Mouse (Mus musculus) small intestine, adult 2 months (tissue): ENCODE results near the gene BC005561. TPM values are rescaled to one million over a fixed set of nuclear protein-coding genes. Genes with fewer than 3 reads are reported as not detected.
"Not testable (repeated sequence)": the region's sequence is repeated elsewhere in the genome, so short reads cannot be mapped to it uniquely, and the experiment has no call there.

Source experiments
- H3K27ac ChIP-seq: fragments of 200-500 bp; 2 replicates; pipeline ENCODE4 v1.5.1; 2012; ENCODE audit warnings: low read depth, low read length, control low read depth, inconsistent platforms; ENCODE audit not compliant: insufficient read depth
- H3K27me3 ChIP-seq: fragments of 200-500 bp; 2 replicates; pipeline ENCODE4 v1.6.1; 2012; ENCODE audit warnings: mild to moderate bottlenecking, moderate library complexity, low read length, inconsistent platforms; ENCODE audit not compliant: control insufficient read depth, insufficient read depth
- H3K36me3 ChIP-seq: fragments of 200-500 bp; 2 replicates; pipeline ENCODE4 v1.6.1; 2012; ENCODE audit warnings: mild to moderate bottlenecking, low read length, control low read depth, inconsistent platforms; ENCODE audit not compliant: control insufficient read depth, insufficient read depth
- H3K4me1 ChIP-seq: fragments of 200-500 bp; 2 replicates; pipeline ENCODE4 v1.6.1; 2012; ENCODE audit warnings: low read length, inconsistent platforms, mixed read lengths; ENCODE audit not compliant: control insufficient read depth, insufficient read depth, insufficient read length
- H3K4me3 ChIP-seq: fragments of 200-500 bp; 2 replicates; pipeline ENCODE4 v1.5.1; 2012; ENCODE audit warnings: low read depth, mild to moderate bottlenecking, control low read depth, inconsistent platforms, low read length, moderate library complexity
- CTCF ChIP-seq: fragments of 200-500 bp; IDR thresholded peaks from 2 replicates; pipeline ENCODE4 v1.5.1; 2012; ENCODE audit warnings: low read depth, mild to moderate bottlenecking, control low read depth, inconsistent platforms, low read length, moderate library complexity, mixed read lengths; ENCODE audit not compliant: insufficient replicate concordance, insufficient read length; ENCODE audit errors: extremely low read depth
- POLR2A ChIP-seq: fragments of 200-500 bp; IDR thresholded peaks from 2 replicates; pipeline ENCODE4 v1.6.1; 2012; ENCODE audit warnings: low read depth, mild to moderate bottlenecking, control low read depth, inconsistent platforms, low read length, moderate library complexity
- WGBS: fragments of 180-500 bp; shearing (Covaris S2); methylation state at CpG from one replicate; pipeline ENCODE4 v1.1.7; 2018; 5-methylcytosine and 5-hydroxymethylcytosine counted together
- polyA plus RNA-seq: library from polyadenylated mRNA; depleted of rRNA; stranded (reverse); fragments of >200 nt; gene quantifications from 2 replicates; pipeline ENCODE4 v1.2.3, GENCODE M21; 2012; rRNA removed

BC005561 gene
- polyA plus RNA-seq, 1 experiment, result 0.85 TPM

GRCm38 (mm10) chr5:104504883-104505282 is 3.3 kb upstream of the BC005561 start:
- Histone ChIP-seq H3K27ac (no peak overlapping the region), H3K36me3 (peaks cover 14% of the 10 kb centered on the region), H3K4me3 (no peak overlapping the region), H3K27me3 (no peaks in the 10 kb centered on the region), H3K4me1 (no peaks in the 10 kb centered on the region)
- 92% methylated on average over 2 of the region's 2 CpGs for WGBS
- TF ChIP-seq CTCF, result no peak
- TF ChIP-seq POLR2A, result no peak

GRCm38 (mm10) chr5:104507829-104508194 is 340 bp upstream of the BC005561 start:
- peak overlapping the region; percentile 73 for H3K4me3 ChIP-seq
- H3K4me1 ChIP-seq, result no peaks in the 10 kb centered on the region
- no peak overlapping the region for H3K27ac ChIP-seq
- 2% methylated on average over 2 of the region's 2 CpGs for WGBS
- H3K36me3 ChIP-seq, result 0 out of 2 replicates have a peak, but pooled peaks cover 9% of the 10 kb centered on the region
- H3K27me3 ChIP-seq, result no peaks in the 10 kb centered on the region
- no peak for TF ChIP-seq CTCF
- TF ChIP-seq POLR2A, result no peak

DNA sequence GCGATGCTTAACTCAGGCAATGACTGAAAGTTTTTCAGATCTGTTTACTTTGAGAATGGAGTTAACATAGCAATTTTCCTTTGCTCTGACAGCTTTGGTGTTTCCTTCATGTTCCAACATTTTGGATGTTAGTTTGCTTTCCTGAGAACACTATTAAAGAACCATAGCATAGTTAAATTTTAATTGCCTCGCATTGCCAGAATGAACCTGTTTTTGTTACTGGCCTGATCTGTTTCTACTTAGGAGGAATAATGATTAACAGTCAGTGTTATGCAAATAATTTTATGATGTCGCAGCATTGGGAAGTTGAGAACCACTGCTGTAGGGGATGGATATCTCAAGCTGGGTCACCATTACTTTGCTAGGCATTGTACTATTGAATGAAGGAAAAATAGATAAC is 3.1 kb downstream of the BC005561 start:
- Histone ChIP-seq H3K27ac (no peak overlapping the region), H3K4me1 (no peaks in the 10 kb centered on the region), H3K4me3 (no peak overlapping the region), H3K36me3 (0 out of 2 replicates have a peak, but pooled peaks cover 2% of the 10 kb centered on the region), H3K27me3 (no peaks in the 10 kb centered on the region)
- 88% methylated on average over 3 of the region's 3 CpGs for WGBS
- no peak for TF ChIP-seq POLR2A
- TF ChIP-seq CTCF, result no peak

GRCm38 (mm10) chr5:104538612-104539011 is 30.5 kb downstream of the BC005561 start:
- Histone ChIP-seq H3K4me3 (no peak overlapping the region), H3K36me3 (peaks cover 25% of the 10 kb centered on the region), H3K4me1 (no peaks in the 10 kb centered on the region), H3K27ac (no peak overlapping the region), H3K27me3 (no peaks in the 10 kb centered on the region)
- no peak for TF ChIP-seq POLR2A
- no peak for TF ChIP-seq CTCF
- WGBS, result 94% methylated on average over 1 of the region's 1 CpGs

DNA sequence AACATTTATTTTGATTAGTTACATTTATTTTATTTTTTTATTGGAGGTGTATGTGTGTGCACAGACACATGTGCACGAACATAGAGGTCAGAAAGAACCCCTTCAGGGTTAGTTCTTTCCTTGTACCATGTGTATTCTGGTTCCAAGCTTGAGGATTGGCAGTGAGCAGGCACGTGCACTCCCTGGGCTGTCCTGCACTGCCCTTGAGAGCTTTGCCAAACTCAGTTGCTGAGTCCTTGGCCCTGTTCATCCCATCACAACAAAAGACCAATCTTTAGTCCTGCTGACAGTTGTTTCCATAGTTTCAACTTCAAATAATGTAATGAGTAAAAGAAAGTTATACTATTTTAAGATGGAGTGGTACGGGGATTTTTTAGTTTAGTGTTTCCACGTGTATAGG is 31.2 kb downstream of the BC005561 start:
- Histone ChIP-seq H3K4me1 (no peaks in the 10 kb centered on the region), H3K27me3 (no peaks in the 10 kb centered on the region), H3K27ac (no peak overlapping the region), H3K4me3 (no peak overlapping the region), H3K36me3 (peaks cover 25% of the 10 kb centered on the region)
- TF ChIP-seq CTCF, result no peak
- no peak for TF ChIP-seq POLR2A
- 88% methylated on average over 4 of the region's 4 CpGs for WGBS

DNA sequence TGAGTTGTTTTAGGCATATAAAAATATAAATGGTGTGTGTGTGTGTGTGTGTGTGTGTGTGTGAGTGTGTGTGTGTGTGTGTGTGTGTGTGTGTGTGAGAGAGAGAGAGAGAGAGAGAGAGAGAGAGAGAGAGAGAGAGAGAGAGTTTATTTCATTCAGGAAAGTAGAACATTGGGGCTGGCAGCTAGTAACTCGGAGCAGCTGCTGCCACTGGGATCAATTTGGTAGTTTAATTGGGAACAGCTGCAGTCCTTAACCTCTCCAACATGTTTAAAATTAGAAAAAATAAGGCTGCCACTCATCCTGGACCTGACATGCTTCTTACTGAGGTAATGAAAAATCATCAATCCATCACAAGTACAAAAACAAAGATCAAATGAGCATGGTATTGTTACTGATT is 59.9 kb downstream of the BC005561 start:
- not testable (repeated sequence) for H3K27ac ChIP-seq, H3K27me3 ChIP-seq, H3K4me1 ChIP-seq, H3K36me3 ChIP-seq, H3K4me3 ChIP-seq
- WGBS, result 52% methylated on average over 1 of the region's 1 CpGs

DNA sequence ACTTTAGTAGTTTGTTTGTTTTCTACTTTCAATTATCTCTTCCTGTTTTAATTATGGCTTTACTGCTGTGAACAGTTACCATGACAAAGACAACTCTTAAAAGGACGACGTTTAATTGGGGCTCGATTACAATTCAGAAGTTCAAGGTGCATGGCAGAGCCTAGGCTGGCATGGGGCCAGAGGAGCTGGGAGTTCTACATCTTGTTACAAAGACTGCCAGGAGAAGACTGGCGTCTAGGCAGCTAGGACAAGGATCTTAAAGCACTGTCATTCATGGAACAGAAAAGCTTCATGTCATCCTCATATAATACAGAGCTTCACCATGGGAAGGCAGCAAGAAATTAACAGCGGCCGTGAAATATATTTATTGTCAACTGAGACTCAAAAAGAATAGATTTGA is 62.6 kb downstream of the BC005561 start:
- WGBS, result 18% methylated on average over 6 of the region's 6 CpGs
- Histone ChIP-seq H3K4me1 (no peaks in the 10 kb centered on the region), H3K4me3 (peak overlapping the region; percentile 89; the same call in 1 of the 2 replicates), H3K27me3 (no peaks in the 10 kb centered on the region), H3K27ac (no peak overlapping the region), H3K36me3 (no peaks in the 10 kb centered on the region)
- TF ChIP-seq CTCF (no peak), POLR2A (no peak)

DNA sequence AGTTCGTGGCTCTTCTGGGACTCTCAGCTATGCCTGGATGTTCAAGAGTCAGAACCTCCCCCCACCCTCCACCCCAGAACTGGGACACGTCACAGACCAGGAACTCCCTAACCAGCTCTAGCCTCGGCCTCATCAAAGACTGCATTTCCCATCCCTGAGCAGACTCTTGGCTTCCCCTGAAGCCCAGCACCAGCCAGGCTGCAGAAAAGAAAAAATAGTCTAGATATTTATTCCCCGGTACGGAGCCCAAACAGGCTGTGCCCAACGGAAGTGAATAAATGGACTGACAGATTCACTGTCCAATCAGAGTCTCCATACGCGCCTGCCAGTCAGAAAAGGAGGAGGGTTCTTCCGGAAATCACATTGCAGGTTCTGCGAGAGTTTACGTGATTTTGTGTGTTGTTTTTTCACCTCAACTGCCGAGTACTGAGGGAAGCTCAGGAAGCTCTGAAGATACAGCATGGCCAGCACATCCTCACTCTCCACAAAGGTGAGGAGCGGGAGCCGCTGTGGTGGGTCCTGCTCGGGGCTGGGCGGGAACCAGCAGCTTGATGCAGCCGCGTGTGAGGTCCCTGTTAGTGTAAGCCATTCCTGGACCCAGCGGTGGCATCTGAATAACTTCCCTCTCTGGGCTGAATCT is 63.2 kb downstream of the BC005561 start:
- H3K4me1 ChIP-seq, H3K36me3 ChIP-seq, H3K27me3 ChIP-seq: not testable (repeated sequence)
- 3% methylated on average over 18 of the region's 19 CpGs for WGBS
- H3K27ac ChIP-seq, result peak overlapping the region; percentile 80
- H3K4me3 ChIP-seq, result peak overlapping the region; percentile 89

Other genes with a start within 250 kb of the BC005561 start
- gene Ibsp, start 209.2 kb upstream of the BC005561 start, polyA plus RNA-seq, result not detected in 2 replicates
- gene Mepe, start 183.0 kb upstream of the BC005561 start, polyA plus RNA-seq, result not detected in 2 replicates
- 0.32 and 12.0 TPM in 2 replicates for gene Spp1, start 73.2 kb upstream of the BC005561 start, polyA plus RNA-seq
- gene Pkd2, start 48.9 kb upstream of the BC005561 start, polyA plus RNA-seq, result 4.3 and 6.1 TPM in 2 replicates